Mouse (Mus musculus): ENCODE data around the gene Wbp4. TPM values are rescaled to one million over a fixed set of nuclear protein-coding genes. Genes with fewer than 3 reads are reported as not detected.

Wbp4 gene
- polyA plus RNA-seq, 1 experiment from 2014 or later = 17.6 TPM

Other genes starting within 250 kb of the Wbp4 start
- not detected in 2 replicates for gene Zfp957, start 234.2 kb downstream of the Wbp4 start, polyA plus RNA-seq (2015; fragmentation: Nextera tagmentation; extraction: Ambion mirVana)
- 306 and 322 TPM in 2 replicates for gene Rgcc, start 179.9 kb downstream of the Wbp4 start, polyA plus RNA-seq (2015; fragmentation: Nextera tagmentation; extraction: Ambion mirVana)
- 33.4 and 44.5 TPM in 2 replicates for gene Naa16, start 90.7 kb downstream of the Wbp4 start, polyA plus RNA-seq (2015; fragmentation: Nextera tagmentation; extraction: Ambion mirVana)
- gene Mtrf1, start 83.7 kb downstream of the Wbp4 start, polyA plus RNA-seq (2015; fragmentation: Nextera tagmentation; extraction: Ambion mirVana) = 5.7 and 6.8 TPM in 2 replicates
- gene Kbtbd7, start 55.0 kb downstream of the Wbp4 start, polyA plus RNA-seq (2015; fragmentation: Nextera tagmentation; extraction: Ambion mirVana) = 3.0 and 3.6 TPM in 2 replicates
- 2.6 and 3.0 TPM in 2 replicates for gene Kbtbd6, start 29.7 kb downstream of the Wbp4 start, polyA plus RNA-seq (2015; fragmentation: Nextera tagmentation; extraction: Ambion mirVana)
- gene Elf1, start 326 bp downstream of the Wbp4 start, polyA plus RNA-seq (2015; fragmentation: Nextera tagmentation; extraction: Ambion mirVana) = 11.9 and 13.8 TPM in 2 replicates
- gene Sugt1, start 106.2 kb upstream of the Wbp4 start, polyA plus RNA-seq (2015; fragmentation: Nextera tagmentation; extraction: Ambion mirVana) = 53.6 and 62.6 TPM in 2 replicates
- not detected in 2 replicates for gene Cnmd, start 180.7 kb upstream of the Wbp4 start, polyA plus RNA-seq (2015; fragmentation: Nextera tagmentation; extraction: Ambion mirVana)